Mouse (Mus musculus) spleen, adult 2 months (tissue): Measurements from ENCODE around the gene Slc10a1. TPM values are rescaled to one million over a fixed set of nuclear protein-coding genes. Genes with fewer than 3 reads are reported as not detected.
A peak's percentile ranks its signal among the peaks of the same experiment; 100 is the strongest.

Source experiments
- DNase-seq, 2 experiments: peaks; one replicate each; pipeline versions ENCODE4 v3.0.0 to v3.0.0-alpha.2; 2012 to 2021; ENCODE audit warnings: low spot score in 2 of 2, low read depth in 1 of 2
- H3K27ac ChIP-seq: fragments of 200-500 bp; 2 replicates; pipeline ENCODE4 v1.5.1; 2012; ENCODE audit warnings: low read length, inconsistent platforms; ENCODE audit not compliant: insufficient read depth
- H3K27me3 ChIP-seq: fragments of 200-500 bp; 2 replicates; pipeline ENCODE4 v1.6.1; 2012; ENCODE audit warnings: mild to moderate bottlenecking, moderate library complexity, low read length, inconsistent platforms; ENCODE audit not compliant: control insufficient read depth, insufficient read depth
- H3K36me3 ChIP-seq: fragments of 200-500 bp; 2 replicates; pipeline ENCODE4 v1.6.1; 2012; ENCODE audit warnings: mild to moderate bottlenecking, low read length, inconsistent platforms; ENCODE audit not compliant: control insufficient read depth, insufficient read depth
- H3K4me1 ChIP-seq: fragments of 200-500 bp; 2 replicates; pipeline ENCODE4 v1.6.1; 2011; ENCODE audit warnings: inconsistent platforms; ENCODE audit not compliant: control insufficient read depth, insufficient read depth, insufficient read length
- H3K4me3 ChIP-seq: fragments of 200-500 bp; 2 replicates; pipeline ENCODE4 v1.5.1; 2011; ENCODE audit warnings: mild to moderate bottlenecking, inconsistent platforms; ENCODE audit not compliant: insufficient read depth, insufficient read length; ENCODE audit errors: extremely low read depth
- CTCF ChIP-seq: fragments of 200-500 bp; IDR thresholded peaks from 2 replicates; pipeline ENCODE4 v1.5.1; 2011; ENCODE audit warnings: mild to moderate bottlenecking, inconsistent platforms; ENCODE audit not compliant: insufficient read depth, insufficient read length, insufficient replicate concordance; ENCODE audit errors: extremely low read depth
- POLR2A ChIP-seq: fragments of 200-500 bp; IDR thresholded peaks from 2 replicates; pipeline ENCODE4 v1.6.1; 2011; ENCODE audit warnings: low read depth, low read length, inconsistent platforms
- WGBS: fragments of 180-500 bp; shearing (Covaris S2); methylation state at CpG from one replicate; pipeline ENCODE4 v1.1.7; 2018; 5-methylcytosine and 5-hydroxymethylcytosine counted together
- polyA plus RNA-seq: library from polyadenylated mRNA; depleted of rRNA; stranded (reverse); fragments of >200 nt; gene quantifications from 2 replicates; pipeline ENCODE4 v1.2.3, GENCODE M21; 2012

Slc10a1 gene
- polyA plus RNA-seq, 1 experiment, result not detected

DNA sequence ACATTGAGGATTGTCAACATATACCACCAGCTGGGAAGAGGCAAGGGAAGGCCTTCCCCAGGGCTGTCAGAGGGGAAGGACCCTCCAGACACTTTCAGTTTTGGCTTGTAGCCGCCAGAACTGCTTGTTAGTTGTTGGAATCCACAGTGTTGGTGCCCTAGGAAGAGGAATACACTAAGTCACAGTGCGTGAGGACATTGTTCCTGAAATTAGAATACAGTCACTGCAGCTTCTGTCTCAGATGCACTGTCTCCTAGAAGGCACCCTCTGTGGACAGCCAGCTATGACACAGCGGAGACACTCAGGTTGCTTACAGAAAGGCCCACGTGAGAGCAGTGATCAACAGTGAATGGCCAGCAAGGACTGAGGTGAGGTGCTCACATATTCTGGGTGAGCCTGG is 29.3 kb downstream of the Slc10a1 start:
- Histone ChIP-seq H3K4me1 (peaks cover 3% of the 10 kb centered on the region; the same call in 1 of the 2 replicates), H3K27me3 (no peaks in the 10 kb centered on the region), H3K27ac (peak overlapping the region; percentile 65), H3K4me3 (no peak overlapping the region), H3K36me3 (no peaks in the 10 kb centered on the region)
- no peak for TF ChIP-seq POLR2A
- no peak for TF ChIP-seq CTCF
- no peak for DNase-seq
- 60% methylated on average over 4 of the region's 4 CpGs for WGBS

DNA sequence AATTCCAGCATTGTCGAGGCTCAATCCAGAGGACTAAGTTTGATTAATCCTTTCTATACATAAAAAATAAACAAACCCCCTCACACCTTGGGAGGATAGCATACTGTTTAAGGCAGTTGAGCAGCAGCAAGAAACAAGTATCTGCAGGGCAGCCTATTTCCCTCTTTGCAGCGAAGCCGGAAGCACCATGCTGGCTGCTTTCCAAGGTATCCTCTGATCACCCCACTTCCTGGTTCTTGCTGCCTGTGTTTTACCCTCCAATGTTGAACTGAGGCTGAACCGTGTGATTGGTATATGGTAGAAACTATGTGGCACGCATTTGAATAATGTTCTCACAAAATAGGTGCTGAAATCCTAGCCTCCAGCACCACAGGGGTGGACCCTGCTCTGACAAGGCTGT is 29.9 kb downstream of the Slc10a1 start:
- peak; percentile 57 to 70 for DNase-seq
- WGBS, result 6% methylated on average over 5 of the region's 5 CpGs
- TF ChIP-seq POLR2A (no peak; the same call in 1 of the 2 replicates), CTCF (no peak)

DNA sequence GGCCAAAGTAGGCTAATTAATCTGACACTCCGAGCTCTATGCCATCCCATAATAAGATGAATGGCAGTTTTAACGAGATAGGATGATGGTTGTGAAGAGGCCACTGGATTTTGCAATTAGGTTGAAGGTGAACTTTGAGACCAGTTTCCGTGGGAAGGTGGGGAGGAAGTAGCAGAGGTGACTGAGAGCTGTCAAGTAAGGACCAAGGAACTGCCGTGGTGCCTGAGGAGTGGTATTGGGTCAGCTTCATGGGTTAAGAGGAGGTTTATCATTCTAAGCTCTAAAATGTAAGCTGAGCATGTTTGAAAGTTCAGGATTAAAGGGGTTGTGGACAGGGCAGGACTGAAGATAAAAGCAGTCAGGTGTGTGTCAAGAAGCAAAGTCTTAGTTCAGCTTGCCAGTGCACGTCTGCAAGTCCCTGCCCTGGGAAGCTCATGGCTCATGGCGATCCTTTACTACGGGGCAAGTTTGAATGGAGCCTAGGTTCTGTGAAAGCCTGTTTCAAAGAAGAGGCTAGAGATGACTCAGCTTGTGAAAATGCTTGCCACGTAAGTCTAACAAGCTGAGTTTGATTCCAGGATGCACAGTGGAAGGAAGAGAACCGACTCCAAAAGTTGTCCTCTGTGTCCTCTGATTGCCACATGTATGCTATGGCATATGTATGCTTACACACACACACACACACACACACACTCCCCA is 31.0 kb downstream of the Slc10a1 start:
- WGBS, result 59% methylated on average over 9 of the region's 9 CpGs
- TF ChIP-seq CTCF (no peak), POLR2A (no peak)
- Histone ChIP-seq H3K27me3 (no peaks in the 10 kb centered on the region), H3K36me3 (no peaks in the 10 kb centered on the region), H3K27ac (no peak overlapping the region), H3K4me1 (peaks cover 3% of the 10 kb centered on the region; the same call in 1 of the 2 replicates), H3K4me3 (no peak overlapping the region)
- no peak for DNase-seq

More for the DNA sequence above, 29.9 kb downstream of the Slc10a1 start:
- H3K27ac ChIP-seq, result peak overlapping the region; percentile 65
- H3K4me3 ChIP-seq, result no peak overlapping the region
- H3K36me3 ChIP-seq, result no peaks in the 10 kb centered on the region
- H3K27me3 ChIP-seq, result no peaks in the 10 kb centered on the region
- H3K4me1 ChIP-seq, result peaks cover 3% of the 10 kb centered on the region; the same call in 1 of the 2 replicates

DNA sequence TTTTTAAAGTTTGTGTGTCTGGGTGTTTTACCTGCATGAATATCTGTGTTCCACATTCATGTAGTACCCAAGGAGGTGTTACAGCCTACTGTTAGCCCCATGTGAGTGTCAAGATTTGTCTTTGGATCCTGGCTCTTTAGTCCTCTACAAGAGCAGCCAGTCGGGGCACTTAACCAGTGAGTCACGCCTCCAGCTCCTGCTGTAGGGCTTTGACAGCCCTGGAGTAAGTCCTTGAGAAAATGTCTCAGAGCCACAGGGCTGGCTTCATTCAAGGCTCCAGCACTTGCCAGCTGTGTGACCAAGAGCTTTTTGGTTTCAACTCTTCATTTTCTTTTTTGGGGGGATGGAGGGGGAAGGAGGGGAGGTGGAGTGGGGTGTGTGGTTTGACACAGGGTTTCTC is 31.8 kb downstream of the Slc10a1 start:
- no peak for TF ChIP-seq CTCF
- TF ChIP-seq POLR2A, result no peak
- 76% methylated on average over 2 of the region's 2 CpGs for WGBS
- H3K4me1 ChIP-seq, result peaks cover 3% of the 10 kb centered on the region; the same call in 1 of the 2 replicates
- no peak for DNase-seq
- no peak overlapping the region for H3K4me3 ChIP-seq
- no peaks in the 10 kb centered on the region for H3K27me3 ChIP-seq
- H3K36me3 ChIP-seq, result no peaks in the 10 kb centered on the region
- no peak overlapping the region; the same call in 1 of the 2 replicates for H3K27ac ChIP-seq

DNA sequence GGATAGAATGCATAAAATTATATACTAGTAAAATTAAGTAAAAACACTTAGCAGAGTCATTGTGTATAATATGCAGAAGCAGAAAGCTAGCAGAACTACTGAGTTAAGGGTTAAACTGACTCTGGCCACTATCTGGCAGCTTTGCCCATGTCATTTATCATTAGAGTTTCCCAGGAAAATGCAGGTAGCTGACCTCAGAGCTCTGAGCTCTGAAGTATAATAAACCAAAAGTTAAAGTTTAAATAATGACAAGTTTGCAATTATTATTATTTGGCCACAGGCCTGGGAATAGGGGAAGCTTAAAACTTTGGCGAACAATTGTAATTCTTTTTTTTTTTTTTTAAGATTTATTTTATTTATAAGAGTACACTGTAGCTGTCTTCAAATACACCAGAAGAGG is 35.6 kb downstream of the Slc10a1 start:
- H3K4me1 ChIP-seq, result no peaks in the 10 kb centered on the region; the same call in 1 of the 2 replicates
- no peaks in the 10 kb centered on the region for H3K27me3 ChIP-seq
- 83% methylated on average over 1 of the region's 1 CpGs for WGBS
- no peaks in the 10 kb centered on the region for H3K36me3 ChIP-seq
- H3K4me3 ChIP-seq, result no peak overlapping the region
- DNase-seq, result no peak
- H3K27ac ChIP-seq, result no peak overlapping the region
- no peak for TF ChIP-seq CTCF
- no peak for TF ChIP-seq POLR2A

DNA sequence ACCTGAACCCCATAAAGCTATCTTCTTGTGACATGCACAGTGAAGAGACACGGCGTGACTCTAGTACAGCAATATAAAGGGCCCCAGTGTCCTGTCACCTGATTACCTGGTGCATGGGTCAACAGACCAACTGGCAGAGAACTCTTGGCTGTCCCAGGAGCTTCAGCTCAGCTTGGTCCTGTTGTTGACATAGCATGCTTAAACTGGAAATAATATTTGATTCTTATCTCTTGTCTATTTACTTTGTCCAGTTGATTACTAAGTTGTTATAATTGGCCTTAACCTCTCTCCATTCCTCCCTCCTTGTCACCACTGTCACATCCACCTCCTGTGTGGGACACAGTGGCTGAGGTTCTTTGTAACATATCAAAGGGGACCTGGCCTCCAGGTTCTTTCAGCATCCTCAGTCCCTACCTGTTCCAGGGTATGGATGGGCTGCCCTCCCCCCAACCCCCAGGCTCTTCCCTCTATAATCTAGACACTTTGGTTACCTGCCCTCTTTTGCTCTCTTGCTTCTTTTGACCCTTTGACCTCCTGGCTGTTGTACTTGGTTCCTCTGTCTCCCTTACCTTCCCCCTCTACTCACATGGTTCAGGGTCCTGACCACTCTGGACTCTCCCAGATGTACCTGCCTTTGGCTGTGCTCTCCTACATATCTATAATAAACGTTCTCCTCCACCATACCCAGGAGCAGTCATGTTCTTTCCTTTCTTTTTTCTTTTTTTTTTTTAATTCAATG is 36.9 kb downstream of the Slc10a1 start:
- Histone ChIP-seq H3K4me1 (no peaks in the 10 kb centered on the region), H3K36me3 (no peaks in the 10 kb centered on the region), H3K27ac (no peak overlapping the region), H3K4me3 (no peak overlapping the region), H3K27me3 (no peaks in the 10 kb centered on the region)
- WGBS, result 86% methylated on average over 3 of the region's 3 CpGs
- TF ChIP-seq CTCF, result no peak
- TF ChIP-seq POLR2A, result no peak
- no peak for DNase-seq

DNA sequence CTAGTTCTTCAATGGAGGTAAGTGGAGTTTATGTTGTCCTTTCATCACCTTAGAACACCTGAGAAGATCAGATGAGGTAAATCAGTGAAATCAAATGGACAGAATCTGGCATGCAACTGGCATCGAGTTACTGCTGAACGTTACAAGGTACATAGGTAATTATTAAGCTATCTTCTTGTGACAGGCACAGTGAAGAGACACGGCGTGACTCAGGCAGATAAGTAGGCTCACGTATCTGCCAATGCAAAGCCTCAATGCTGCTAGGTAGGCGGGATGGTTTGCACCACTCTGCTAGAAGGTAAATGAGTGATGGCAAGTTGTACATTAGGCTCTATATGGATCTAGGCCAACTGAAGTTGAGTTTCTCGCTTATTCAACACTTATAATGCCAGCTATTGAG is 38.4 kb downstream of the Slc10a1 start:
- no peak for TF ChIP-seq CTCF
- TF ChIP-seq POLR2A, result no peak
- Histone ChIP-seq H3K27ac (no peak overlapping the region), H3K27me3 (no peaks in the 10 kb centered on the region), H3K4me1 (no peaks in the 10 kb centered on the region), H3K36me3 (no peaks in the 10 kb centered on the region), H3K4me3 (no peak overlapping the region)
- 85% methylated on average over 7 of the region's 7 CpGs for WGBS
- DNase-seq, result no peak
